In the genomic region with DNA sequence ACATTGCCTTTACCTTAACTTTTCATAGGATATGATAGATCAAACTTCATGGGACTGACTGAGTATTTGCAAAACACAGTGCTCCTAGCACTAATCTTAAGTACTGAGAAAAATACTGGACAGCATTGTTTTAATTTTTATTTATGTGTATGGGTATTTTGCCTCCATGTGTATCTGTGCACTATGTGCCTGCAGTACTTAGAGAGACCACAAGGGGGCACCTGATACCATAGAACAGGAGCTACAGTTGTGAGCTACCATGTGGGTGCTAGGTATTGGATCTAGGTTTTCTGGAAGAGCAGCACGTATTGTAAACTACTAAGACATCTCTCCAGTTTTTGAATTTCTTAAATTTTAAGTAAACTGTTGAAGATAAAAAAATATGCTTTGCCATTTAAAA, we compare ENCODE assay signal across 8 mouse cellular contexts.
DNase-seq lines count a peak whose midpoint lies in the region; ATAC-seq and TF ChIP-seq lines count a peak whose summit lies in the region.
"Had no signal": no experiment of that assay in that cellular context is flagged by ENCODE, and none has a peak within 500 bp of the region (broad histone marks: within the 10 kb centered on the region; RNA-seq: fewer than 3 reads in every experiment).

No protein-coding gene starts in this region.

- peak; percentile 42 to 43 for DNase-seq in B cell, adult 2 months
- DNase-seq in ES-E14 (ENCODE audit: low read depth, low spot score) (peak; percentile 25), MN1 (ENCODE audit: low spot score) (no peak)
- no peak for DNase-seq in kidney, postnatal 0 days (ENCODE audit: low spot score)
- peak; percentile 8 to 30 for DNase-seq in spleen, postnatal 10 days (ENCODE audit: low spot score in 2 of 2)

- H3K4me2 ChIP-seq in intestine, postnatal 0 days (replicated peaks; ENCODE audit: low read depth): no peak overlapping the region
- no peak overlapping the region for H3K4me2 ChIP-seq in intestine, embryonic 15.5 days (replicated peaks)
- H3K4me2 ChIP-seq in kidney, postnatal 0 days (ENCODE audit: low read length): no peak overlapping the region
- H3K4me2 ChIP-seq: embryonic facial prominence, embryonic 13.5 days had no signal

- WGBS in intestine, postnatal 0 days: 88% methylated on average over 1 of the region's 1 CpGs
- 84% methylated on average over 1 of the region's 1 CpGs for WGBS in intestine, embryonic 15.5 days
- WGBS in kidney, postnatal 0 days: 93% methylated on average over 1 of the region's 1 CpGs

- H3K4me3 ChIP-seq in intestine, postnatal 0 days (ENCODE audit: low read depth, low read length): no peak overlapping the region
- H3K4me3 ChIP-seq in intestine, embryonic 15.5 days (replicated peaks): no peak overlapping the region
- no peak overlapping the region for H3K4me3 ChIP-seq in ES-E14 (ENCODE audit: insufficient read depth in 1 of 2, low read depth in 1 of 2, low read length in 2 of 2, poor library complexity in 1 of 2, severe bottlenecking in 1 of 2)
- H3K4me3 ChIP-seq in kidney, postnatal 0 days (replicated peaks; ENCODE audit: low read depth, low read length): no peak overlapping the region
- H3K4me3 ChIP-seq: embryonic facial prominence, embryonic 13.5 days had no signal

- H3K36me3 ChIP-seq in intestine, postnatal 0 days (ENCODE audit: control insufficient read depth, insufficient read depth): no peaks in the 10 kb centered on the region
- no peaks in the 10 kb centered on the region for H3K36me3 ChIP-seq in intestine, embryonic 15.5 days
- H3K36me3 ChIP-seq in ES-E14 (ENCODE audit: control insufficient read depth, insufficient read depth, low read length, poor library complexity, severe bottlenecking): no peaks in the 10 kb centered on the region
- H3K36me3 ChIP-seq in kidney, postnatal 0 days (ENCODE audit: insufficient read depth, low read length): no peaks in the 10 kb centered on the region
- H3K36me3 ChIP-seq: embryonic facial prominence, embryonic 13.5 days had no signal

- H3K4me1 ChIP-seq in intestine, postnatal 0 days (replicated peaks; ENCODE audit: control insufficient read depth, insufficient read depth, low read length): no peaks in the 10 kb centered on the region
- H3K4me1 ChIP-seq in intestine, embryonic 15.5 days (replicated peaks): no peaks in the 10 kb centered on the region
- no peaks in the 10 kb centered on the region for H3K4me1 ChIP-seq in ES-E14 (ENCODE audit: control insufficient read depth in 2 of 2, insufficient read depth in 2 of 2, low read length in 2 of 2, poor library complexity in 1 of 2)
- H3K4me1 ChIP-seq in kidney, postnatal 0 days (replicated peaks; ENCODE audit: insufficient read depth, low read length): no peaks in the 10 kb centered on the region
- H3K4me1 ChIP-seq: embryonic facial prominence, embryonic 13.5 days had no signal

- H3K9ac ChIP-seq in intestine, postnatal 0 days (ENCODE audit: low read depth, low read length): no peak overlapping the region
- no peak overlapping the region for H3K9ac ChIP-seq in intestine, embryonic 15.5 days
- no peak overlapping the region for H3K9ac ChIP-seq in ES-E14 (ENCODE audit: insufficient read depth, low read depth, low read length, poor library complexity, severe bottlenecking)
- H3K9ac ChIP-seq in kidney, postnatal 0 days (ENCODE audit: low read depth, low read length): no peak overlapping the region
- H3K9ac ChIP-seq: embryonic facial prominence, embryonic 13.5 days had no signal

- H3K27ac ChIP-seq in intestine, postnatal 0 days (ENCODE audit: low read depth, low read length): no peak overlapping the region
- no peak overlapping the region for H3K27ac ChIP-seq in intestine, embryonic 15.5 days
- no peak overlapping the region for H3K27ac ChIP-seq in ES-E14 (ENCODE audit: insufficient read depth, low read depth, low read length, poor library complexity, severe bottlenecking)
- H3K27ac ChIP-seq in kidney, postnatal 0 days: no peak overlapping the region
- H3K27ac ChIP-seq: embryonic facial prominence, embryonic 13.5 days had no signal

- H3K9me3 ChIP-seq in intestine, postnatal 0 days (ENCODE audit: control insufficient read depth): no peaks in the 10 kb centered on the region
- H3K9me3 ChIP-seq in intestine, embryonic 15.5 days: no peaks in the 10 kb centered on the region
- H3K9me3 ChIP-seq in ES-E14 (ENCODE audit: control insufficient read depth, insufficient read depth, low read depth, low read length): no peaks in the 10 kb centered on the region
- no peaks in the 10 kb centered on the region for H3K9me3 ChIP-seq in kidney, postnatal 0 days (replicated peaks; ENCODE audit: low read length)
- H3K9me3 ChIP-seq: embryonic facial prominence, embryonic 13.5 days had no signal

- peak; percentile 58 for TF ChIP-seq CTCF in intestine, postnatal 0 days (IDR thresholded peaks at IDR 0.05; ENCODE audit: low read depth)
- TF ChIP-seq CTCF in kidney, postnatal 0 days (IDR thresholded peaks at IDR 0.05; ENCODE audit: low read depth): peak; percentile 58; the same call in 1 of the 2 replicates

- in situ Hi-C loops in ES-E14 (cut with MboI; ENCODE audit: low sequenced_read_pairs in 2 of 2, unreplicated experiment in 2 of 2): no loop called here

- no peaks in the 10 kb centered on the region for H3K27me3 ChIP-seq in intestine, postnatal 0 days (replicated peaks; ENCODE audit: control insufficient read depth, insufficient read depth, low read length)
- no peaks in the 10 kb centered on the region for H3K27me3 ChIP-seq in intestine, embryonic 15.5 days (replicated peaks)
- no peaks in the 10 kb centered on the region for H3K27me3 ChIP-seq in kidney, postnatal 0 days (ENCODE audit: insufficient read depth, low read length)
- H3K27me3 ChIP-seq: embryonic facial prominence, embryonic 13.5 days had no signal

- ATAC-seq in intestine, postnatal 0 days: no peak
- no peak for ATAC-seq in intestine, embryonic 15.5 days
- ATAC-seq in kidney, postnatal 0 days (replicated peaks; ENCODE audit: low FRiP score, low read depth): no peak

TF ChIP-seq in ES-E14, 5 proteins besides CTCF, POLR2A, EP300 and RAD21:
- TF ChIP-seq ZC3H11A (IDR thresholded peaks at IDR 0.05; ENCODE audit: borderline replicate concordance, low read depth, low read length): 0 out of 2 replicates have a peak, but pooled peaks have one; percentile 21
- no peak for TF ChIP-seq ZNF384 (IDR thresholded peaks at IDR 0.05; ENCODE audit: low read depth, low read length)

Comparison
In these comparisons a context has a peak if more than half of its experiments do, and no peak if none do; other contexts are left out.
1. DNase-seq: peak in B cell, adult 2 months (2 of 2), ES-E14 (single experiment) and spleen, postnatal 10 days (2 of 2); none in kidney, postnatal 0 days (single experiment) and MN1 (single experiment).